ENCODE assay signal across 20 mouse cellular contexts in the genomic region with DNA sequence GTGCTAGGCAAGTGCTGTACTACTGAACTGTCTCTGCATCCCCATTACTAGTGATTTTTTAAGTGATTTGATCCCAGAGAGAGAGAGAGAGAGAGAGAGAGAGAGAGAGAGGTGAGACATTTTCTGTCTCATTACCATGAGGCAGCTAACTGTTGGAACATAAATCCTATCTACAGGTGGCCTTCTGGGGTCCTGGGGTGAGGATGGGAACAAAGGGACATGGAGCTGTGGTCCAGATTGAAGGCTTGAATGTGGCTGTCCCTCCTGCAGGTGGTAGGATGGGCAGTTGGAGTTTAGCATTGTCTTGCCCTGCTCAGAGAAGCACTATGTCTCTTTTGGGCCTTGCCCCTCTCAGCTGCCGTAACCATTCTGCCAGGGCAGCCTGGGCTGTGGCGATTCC.
DNase-seq lines count a peak whose midpoint lies in the region; ATAC-seq lines count a peak whose summit lies in the region.
"Had no signal": no experiment of that assay in that cellular context is flagged by ENCODE, and none has a peak within 500 bp of the region (broad histone marks: within the 10 kb centered on the region; RNA-seq: fewer than 3 reads in every experiment).

No protein-coding gene starts in this region.

- no peaks in the 10 kb centered on the region for H3K36me3 ChIP-seq in lung, embryonic 16.5 days (ENCODE audit: control insufficient read depth, insufficient read depth, low read length)
- H3K36me3 ChIP-seq: heart, embryonic 13.5 days; kidney, embryonic 15.5 days; limb, embryonic 12.5 days; liver, embryonic 15.5 days had no signal

- H3K4me2 ChIP-seq in lung, embryonic 16.5 days (ENCODE audit: low read depth, low read length), result no peak overlapping the region
- H3K4me2 ChIP-seq: heart, embryonic 13.5 days; kidney, embryonic 15.5 days; limb, embryonic 12.5 days; liver, embryonic 15.5 days; lung, embryonic 14.5 days had no signal

- H3K4me3 ChIP-seq in lung, embryonic 16.5 days (ENCODE audit: low read length), result no peak overlapping the region
- H3K4me3 ChIP-seq: gastrocnemius, adult 2 months; heart, adult 2 months; heart, embryonic 13.5 days; kidney, embryonic 15.5 days; left cerebral cortex, adult 2 months; limb, embryonic 12.5 days; liver, embryonic 15.5 days had no signal

- H3K27me3 ChIP-seq in lung, embryonic 16.5 days (ENCODE audit: control insufficient read depth, insufficient read depth, low read depth, low read length), result no peaks in the 10 kb centered on the region
- H3K27me3 ChIP-seq: heart, embryonic 13.5 days; kidney, embryonic 15.5 days; limb, embryonic 12.5 days; liver, embryonic 15.5 days had no signal

- peaks cover 6% of the 10 kb centered on the region for H3K4me1 ChIP-seq in lung, embryonic 16.5 days (replicated peaks; ENCODE audit: control insufficient read depth, insufficient read depth, low read length)
- H3K4me1 ChIP-seq: liver, embryonic 15.5 days had no signal

- no peaks in the 10 kb centered on the region for H3K9me3 ChIP-seq in lung, embryonic 16.5 days (ENCODE audit: control insufficient read depth, low read length)
- H3K9me3 ChIP-seq: heart, embryonic 13.5 days; kidney, embryonic 15.5 days; limb, embryonic 12.5 days; liver, embryonic 15.5 days had no signal

- no peak overlapping the region for H3K27ac ChIP-seq in lung, embryonic 16.5 days (ENCODE audit: low read length)
- H3K27ac ChIP-seq: gastrocnemius, adult 2 months; heart, adult 2 months; heart, embryonic 13.5 days; kidney, embryonic 15.5 days; left cerebral cortex, adult 2 months; limb, embryonic 12.5 days; liver, embryonic 15.5 days had no signal

- peak; percentile 59 for DNase-seq in cerebellum, adult 11-12 months
- DNase-seq in cerebellum, postnatal 4 days (ENCODE audit: low spot score in 2 of 2), result no peak
- no peak for DNase-seq in lung, postnatal 4 days
- peak; percentile 66 for DNase-seq in cerebellum, adult 9-11 months
- DNase-seq in frontal cortex, adult 2 months (ENCODE audit: extremely low spot score in 1 of 2, low spot score in 1 of 2), result no peak
- DNase-seq in yolk sac, embryonic 10.5 days (ENCODE audit: low spot score), result no peak
- DNase-seq: gastrocnemius, postnatal 36 days; right cerebral cortex, adult 18-20 months; spleen, adult 18-20 months; thymus, postnatal 14 days had no signal

- ATAC-seq in lung, embryonic 16.5 days (ENCODE audit: low read depth), result 0 out of 2 replicates have a peak, but pooled peaks have one; percentile 20
- ATAC-seq: forebrain, embryonic 14.5 days had no signal

- WGBS in lung, embryonic 16.5 days, result 80% methylated on average over 2 of the region's 2 CpGs

- no peak overlapping the region for H3K9ac ChIP-seq in lung, embryonic 16.5 days (ENCODE audit: low read length)
- H3K9ac ChIP-seq: heart, embryonic 13.5 days; kidney, embryonic 15.5 days; limb, embryonic 12.5 days; liver, embryonic 15.5 days; lung, embryonic 14.5 days had no signal

Comparison
In these comparisons a context has a peak if more than half of its experiments do, and no peak if none do; other contexts are left out.
1. DNase-seq: peak in cerebellum, adult 11-12 months (single experiment) and cerebellum, adult 9-11 months (single experiment); none in cerebellum, postnatal 4 days (0 of 2), lung, postnatal 4 days (0 of 2), frontal cortex, adult 2 months (0 of 2) and yolk sac, embryonic 10.5 days (single experiment).